Mouse (Mus musculus) stomach, postnatal 0 days (tissue): ENCODE measurements around the gene Olfr730.

Source experiments
- CTCF ChIP-seq: IDR thresholded peaks from 2 replicates; pipeline ENCODE4 v1.5.1; 2016; ENCODE audit warnings: antibody characterized with exemption, low read depth, mild to moderate bottlenecking, moderate library complexity
- EP300 ChIP-seq: optimal IDR thresholded peaks from 2 replicates; pipeline ENCODE3; 2016; ENCODE audit warnings: antibody characterized with exemption

- TF ChIP-seq CTCF (no peak), EP300 (no peak)
Observed at GRCm38 (mm10) chr14:50142580-50142979, 45.4 kb downstream of the Olfr730 start, which contains the start of gene Olfr728.
